Mouse (Mus musculus) thymus, postnatal 4 days (tissue): Measurements from ENCODE around the gene Tas2r105.

Experiments used
- DNase-seq: peaks from one replicate; pipeline ENCODE4 v3.0.0; 2021

The Tas2r105 gene

DNA sequence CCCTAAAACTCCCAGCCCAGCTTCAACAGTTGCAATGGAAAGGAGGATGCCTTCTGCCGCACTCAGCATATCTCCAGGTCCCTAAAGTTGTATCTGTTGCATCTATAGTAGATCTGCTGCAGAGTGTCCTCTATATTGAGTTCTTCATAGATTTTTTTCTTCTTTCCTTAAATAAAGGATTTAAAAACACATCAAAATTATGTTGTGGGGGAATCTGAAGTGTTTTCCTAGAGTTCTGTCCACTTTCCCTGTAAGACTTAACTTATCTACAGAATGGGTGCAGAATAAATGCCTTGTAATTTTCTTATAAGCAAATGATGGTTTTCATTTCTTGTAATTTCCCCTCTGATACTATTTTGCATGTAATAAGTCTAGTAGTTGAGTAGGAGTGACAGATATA, at the start of gene Tas2r105:
Gene Tas2r105, minus strand, starts transcription at position 101 of the 400 bp plus-strand sequence.
- no peak for DNase-seq

DNA sequence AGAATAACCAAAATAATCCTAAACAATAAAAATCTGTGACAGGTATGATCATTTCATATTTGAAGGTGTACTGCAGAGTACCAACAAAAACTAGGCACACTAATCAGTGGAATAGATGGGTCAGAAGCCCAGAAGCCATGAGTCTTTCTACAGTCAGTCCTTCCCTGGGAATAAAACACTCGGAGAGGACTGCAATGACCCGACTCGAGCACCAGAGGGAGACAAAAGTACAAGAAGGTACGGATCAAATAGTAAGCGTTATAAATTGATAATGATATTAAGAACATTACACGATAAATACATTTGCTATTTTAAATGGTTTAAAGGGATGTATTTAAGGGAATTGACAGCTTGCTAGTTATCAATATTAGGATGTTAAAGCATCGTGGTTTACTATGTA, 25.5 kb upstream of the Tas2r105 start:
- DNase-seq: no peak

DNA sequence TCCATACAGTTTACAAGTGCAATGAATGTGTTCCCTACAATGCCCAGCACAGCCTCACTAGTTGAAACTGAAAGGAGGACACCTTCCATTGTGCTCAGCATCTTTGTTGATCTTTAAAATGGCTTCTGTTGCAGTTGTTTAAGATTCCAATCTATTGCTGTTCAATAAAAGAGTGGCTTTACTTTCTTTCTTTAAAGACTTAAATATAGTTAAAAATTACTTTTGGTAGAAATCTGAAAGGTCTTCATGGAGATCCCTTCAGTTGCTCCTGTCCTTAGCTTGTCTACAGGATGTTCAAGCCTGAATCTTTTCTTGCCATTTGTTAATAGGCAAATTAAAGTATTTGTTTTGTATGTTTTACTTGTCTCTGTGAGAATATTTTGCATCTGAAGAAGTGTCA, 2.7 kb upstream of the Tas2r105 start, which contains the start of gene Tas2r114:
Gene Tas2r114, minus strand, starts transcription at position 101 of the 400 bp plus-strand sequence.
- DNase-seq: no peak

DNA sequence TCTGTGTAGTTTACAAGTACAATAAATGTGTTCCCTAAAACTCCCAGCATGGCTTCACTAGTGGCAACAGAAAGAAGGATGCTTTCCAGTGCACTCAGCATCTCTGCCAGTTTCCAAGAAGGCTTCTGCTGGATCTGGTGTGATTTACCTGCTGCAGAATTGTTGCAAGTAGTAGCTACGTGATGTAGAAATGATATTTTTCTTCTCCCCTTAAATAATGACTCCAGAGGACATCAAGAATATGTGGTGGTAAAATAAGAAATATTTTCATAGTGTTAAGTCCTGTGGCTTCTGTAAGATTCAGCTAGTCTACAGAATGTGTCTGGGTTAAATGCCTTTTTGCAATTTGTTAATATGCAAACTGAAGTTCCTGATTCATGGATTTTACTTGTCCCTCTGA, 1.7 kb downstream of the Tas2r105 start, which contains the start of gene Tas2r104:
Gene Tas2r104, minus strand, starts transcription at position 101 of the 400 bp plus-strand sequence.
- no peak for DNase-seq

DNA sequence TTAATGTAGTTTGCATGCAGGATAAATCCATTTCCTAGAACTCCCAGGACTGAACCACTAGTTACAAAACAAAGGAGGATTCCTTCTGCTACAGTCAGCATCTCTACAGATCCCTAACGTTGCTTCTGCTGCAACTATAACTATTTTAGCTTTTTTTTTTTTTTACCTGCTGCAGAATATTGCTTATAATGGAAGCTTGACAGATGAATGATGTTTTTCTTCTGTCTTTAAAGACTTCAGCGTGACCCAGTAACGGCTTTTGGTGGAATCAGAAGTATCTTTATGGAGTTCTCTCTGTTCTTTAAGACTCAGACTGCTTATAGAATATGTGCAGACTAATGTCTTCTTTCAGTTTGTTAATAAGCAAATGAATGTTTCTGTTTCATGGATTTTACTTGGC, 8.5 kb downstream of the Tas2r105 start, which contains the start of gene Tas2r106:
Gene Tas2r106, minus strand, starts transcription at position 101 of the 400 bp plus-strand sequence.
- no peak for DNase-seq

DNA sequence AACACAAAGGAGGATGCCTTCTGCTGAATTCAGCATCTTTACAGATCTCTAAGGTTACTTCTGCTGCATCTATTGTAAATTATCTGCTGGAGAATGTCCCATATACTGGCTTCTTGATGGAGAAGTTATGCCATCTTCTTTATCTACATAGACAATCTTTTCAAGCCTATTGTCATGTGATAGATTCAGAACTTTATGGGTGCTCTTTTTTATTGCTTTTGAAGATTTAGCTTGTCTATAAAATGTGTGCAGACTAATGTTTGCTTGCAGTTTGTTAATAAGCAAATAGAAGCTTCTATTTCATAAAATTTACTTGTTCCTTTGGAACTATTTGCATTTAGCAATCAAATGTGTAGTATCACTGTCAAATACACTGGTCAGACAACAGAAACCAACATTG, 27.2 kb downstream of the Tas2r105 start, which contains the start of gene Tas2r107:
Gene Tas2r107, minus strand, starts transcription at position 101 of the 400 bp plus-strand sequence.
- DNase-seq: no peak
